Mouse (Mus musculus): ENCODE measurements at regions not wholly inside any gene's neighbourhood (a gene's known extent, or its start where the extent isn't known, plus 50 kb on each side); places are given as distances from the start of the nearest gene placed in this dataset.

GRCm38 (mm10) chr13:83997599-83998369 lies 224.3 kb upstream of the Tmem161b start:
- DNase-seq (ENCODE audit: low read depth): no peak

DNA sequence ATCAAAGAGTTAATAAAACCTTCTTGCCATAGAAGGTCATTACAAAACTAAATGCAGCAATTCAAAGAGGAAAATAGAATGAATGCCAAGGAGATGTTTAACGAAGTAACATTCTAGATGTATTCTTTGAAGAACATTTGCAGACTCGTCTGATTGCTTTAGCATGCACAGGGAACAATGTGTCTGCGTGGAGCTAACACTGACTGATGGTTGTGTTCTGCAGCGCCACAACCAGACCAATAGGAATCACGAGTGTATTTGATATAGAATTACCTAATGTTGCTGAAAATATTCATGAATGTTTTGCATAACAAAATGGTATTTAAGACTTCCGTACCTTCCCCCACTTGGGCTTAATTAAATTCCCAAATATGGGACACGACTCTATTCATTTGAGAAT lies 200.3 kb upstream of the Tmem161b start:
- DNase-seq (ENCODE audit: low read depth): no peak

GRCm38 (mm10) chr13:84023021-84023420 lies 199.1 kb upstream of the Tmem161b start:
- DNase-seq (ENCODE audit: low read depth): no peak

GRCm38 (mm10) chr13:84023637-84024036 lies 198.5 kb upstream of the Tmem161b start:
- no peak for DNase-seq (ENCODE audit: low read depth)

- no peak for DNase-seq (ENCODE audit: low read depth)
Observed at GRCm38 (mm10) chr13:84025348-84025747, 196.7 kb upstream of the Tmem161b start.

DNA sequence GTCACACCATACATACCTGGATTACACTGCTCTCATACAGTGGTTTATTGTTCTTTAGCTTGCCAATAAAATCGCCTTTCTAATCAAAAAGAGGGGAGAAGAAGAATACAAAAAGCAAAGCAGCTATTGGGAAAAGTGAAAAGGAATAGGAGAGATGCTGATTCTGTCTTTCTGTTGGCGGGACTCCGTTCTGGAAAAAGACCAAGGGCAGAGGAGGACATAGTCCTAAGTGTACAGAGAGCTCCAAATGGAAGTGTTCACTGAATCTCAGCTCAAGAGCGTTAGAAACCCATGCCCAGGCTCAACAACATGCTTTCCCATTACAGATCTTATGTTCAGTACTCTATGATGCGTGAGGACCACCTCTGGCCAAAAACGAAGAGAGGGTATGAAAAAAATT lies 174.4 kb upstream of the Tmem161b start:
- DNase-seq (ENCODE audit: low read depth): no peak

DNA sequence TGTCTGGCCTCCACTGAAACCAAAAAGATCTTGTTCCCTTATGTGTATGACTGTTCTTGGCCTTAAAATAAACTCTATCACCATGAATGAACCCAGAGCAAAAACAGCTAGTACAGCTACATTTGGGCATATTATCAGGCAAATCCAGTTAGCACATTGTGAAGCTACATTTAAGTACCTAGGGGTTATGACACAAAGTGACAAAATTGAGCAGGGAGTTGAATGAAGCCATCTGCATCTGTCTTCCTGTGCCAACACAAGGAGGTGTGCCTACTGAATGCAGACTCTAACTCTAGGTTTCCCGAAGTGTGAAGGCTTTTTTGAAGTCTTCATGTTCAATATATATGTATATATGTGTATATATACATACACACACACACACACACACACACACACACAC lies 169.9 kb upstream of the Tmem161b start:
- DNase-seq (ENCODE audit: low read depth): no peak

GRCm38 (mm10) chr13:84054956-84055355 lies 167.1 kb upstream of the Tmem161b start:
- no peak for DNase-seq (ENCODE audit: low read depth)

GRCm38 (mm10) chr13:84055576-84055975 lies 166.5 kb upstream of the Tmem161b start:
- DNase-seq (ENCODE audit: low read depth): no peak

GRCm38 (mm10) chr13:84056451-84056850 lies 165.6 kb upstream of the Tmem161b start:
- DNase-seq (ENCODE audit: low read depth): no peak

DNA sequence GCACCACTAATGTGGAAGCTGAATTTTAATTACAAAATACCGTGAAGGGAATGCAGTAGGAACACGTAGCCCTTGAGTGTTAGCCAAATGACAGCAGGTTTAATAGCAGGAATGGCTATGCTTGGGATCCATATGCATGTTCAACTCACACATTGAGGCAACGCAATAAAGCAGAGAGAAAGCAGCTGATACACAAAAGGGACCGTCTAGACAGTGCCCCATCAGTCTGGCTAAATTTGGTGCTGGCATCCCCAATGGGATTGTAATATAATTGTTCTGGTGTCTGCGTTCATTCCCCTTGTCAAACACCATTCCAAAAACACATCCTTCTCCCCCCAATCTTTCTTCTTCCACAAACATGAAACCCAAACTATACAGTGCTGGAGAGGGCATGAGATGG lies 165.1 kb upstream of the Tmem161b start:
- no peak for DNase-seq (ENCODE audit: low read depth)

DNA sequence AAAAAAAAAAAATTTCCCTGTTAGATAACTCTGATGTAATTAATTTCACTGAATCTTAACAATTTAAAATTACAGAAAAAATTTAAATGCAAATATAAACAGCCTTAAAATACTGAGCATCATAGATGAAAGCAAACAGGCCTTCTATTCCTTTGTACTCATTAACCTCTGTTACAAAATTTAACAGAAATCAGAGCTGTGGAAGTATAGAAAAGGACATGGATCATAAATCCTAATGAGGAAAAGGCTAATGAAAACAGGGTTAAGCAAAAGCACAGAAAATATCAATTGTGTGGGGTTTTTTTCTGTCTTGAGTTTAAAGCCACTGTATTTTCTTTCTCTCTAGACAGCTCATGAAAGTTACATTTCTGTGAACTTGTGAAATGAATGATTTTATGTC lies 164.6 kb upstream of the Tmem161b start:
- DNase-seq (ENCODE audit: low read depth): no peak

DNA sequence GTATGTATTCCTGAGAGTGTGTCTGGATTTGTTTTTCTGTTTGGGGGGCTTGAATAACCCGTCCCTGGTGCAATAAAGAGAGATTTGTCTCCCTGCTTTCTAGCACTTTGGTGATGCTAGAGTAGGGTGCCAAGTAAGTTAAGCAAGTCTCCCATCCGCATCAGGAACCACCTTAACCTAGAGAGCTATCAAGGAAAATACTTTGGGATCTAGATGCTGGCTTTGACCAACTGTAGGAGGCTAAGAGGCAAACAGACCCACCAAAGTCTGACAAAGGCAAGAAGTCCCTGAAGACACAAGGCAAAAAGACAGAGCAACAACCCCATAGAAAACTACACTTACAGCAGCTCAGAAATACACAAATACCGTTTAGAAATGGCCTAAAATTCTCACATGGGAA lies 163.8 kb upstream of the Tmem161b start:
- no peak for DNase-seq (ENCODE audit: low read depth)

DNA sequence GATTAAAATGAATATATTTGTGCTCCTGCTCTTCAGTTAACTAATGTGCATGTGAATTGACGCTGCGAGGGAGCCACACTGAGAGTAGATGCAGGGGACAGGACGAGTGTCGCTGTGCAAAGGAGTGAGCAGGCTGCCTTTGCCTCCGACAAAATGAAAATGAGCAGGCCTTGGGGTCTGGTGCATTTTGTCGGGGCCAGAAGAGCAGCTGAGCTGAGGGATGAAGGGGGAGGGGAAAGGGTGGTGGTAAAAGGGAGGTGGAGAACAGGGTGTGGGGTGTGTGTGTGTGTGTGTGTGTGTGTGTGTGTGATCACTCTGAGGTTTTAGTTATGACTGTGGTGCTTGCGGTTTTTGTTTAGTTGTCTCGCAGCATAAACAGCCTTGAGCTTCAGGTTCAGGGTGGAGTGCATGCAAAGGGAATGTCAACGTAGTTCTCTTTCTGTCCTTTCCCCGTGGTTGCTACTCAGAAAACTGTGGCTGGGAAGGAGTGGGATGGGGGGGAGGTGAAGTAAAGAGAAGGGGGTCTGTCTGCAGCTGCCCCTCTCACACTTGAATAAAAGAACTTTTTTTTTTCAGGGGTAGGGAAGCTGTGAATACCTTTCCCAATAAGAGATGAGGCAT lies 163.0 kb upstream of the Tmem161b start:
- no peak for DNase-seq (ENCODE audit: low read depth)

- DNase-seq (ENCODE audit: low read depth): no peak
Observed at GRCm38 (mm10) chr13:84059661-84060452, 162.2 kb upstream of the Tmem161b start.

DNA sequence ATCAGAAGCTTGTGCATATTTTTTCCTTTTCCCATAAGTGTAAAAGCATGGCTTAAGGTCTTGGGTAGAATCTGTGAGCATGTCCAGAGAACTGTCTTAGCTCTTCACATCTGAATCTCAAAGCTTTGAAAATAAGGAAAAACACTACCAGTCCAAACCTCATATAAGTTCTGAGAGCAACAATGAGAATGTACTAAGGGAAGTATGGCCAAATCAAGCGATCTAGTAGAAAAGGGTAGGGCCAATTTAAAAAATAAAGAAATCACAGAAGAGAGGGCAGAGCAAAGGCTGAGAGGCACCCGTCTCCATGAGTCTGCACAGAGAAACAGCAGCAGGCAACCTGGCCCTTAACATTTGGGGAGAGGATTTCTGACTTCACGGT lies 161.7 kb upstream of the Tmem161b start:
- no peak for DNase-seq (ENCODE audit: low read depth)

GRCm38 (mm10) chr13:84060906-84061305 lies 161.2 kb upstream of the Tmem161b start:
- no peak for DNase-seq (ENCODE audit: low read depth)

- DNase-seq (ENCODE audit: low read depth): no peak
Observed at GRCm38 (mm10) chr13:84061820-84062480, 160.1 kb upstream of the Tmem161b start.

- DNase-seq (ENCODE audit: low read depth): no peak
Observed at GRCm38 (mm10) chr13:84062616-84063015, 159.5 kb upstream of the Tmem161b start.

- DNase-seq (ENCODE audit: low read depth): no peak
Observed at GRCm38 (mm10) chr13:84063406-84063805, 158.7 kb upstream of the Tmem161b start.

DNA sequence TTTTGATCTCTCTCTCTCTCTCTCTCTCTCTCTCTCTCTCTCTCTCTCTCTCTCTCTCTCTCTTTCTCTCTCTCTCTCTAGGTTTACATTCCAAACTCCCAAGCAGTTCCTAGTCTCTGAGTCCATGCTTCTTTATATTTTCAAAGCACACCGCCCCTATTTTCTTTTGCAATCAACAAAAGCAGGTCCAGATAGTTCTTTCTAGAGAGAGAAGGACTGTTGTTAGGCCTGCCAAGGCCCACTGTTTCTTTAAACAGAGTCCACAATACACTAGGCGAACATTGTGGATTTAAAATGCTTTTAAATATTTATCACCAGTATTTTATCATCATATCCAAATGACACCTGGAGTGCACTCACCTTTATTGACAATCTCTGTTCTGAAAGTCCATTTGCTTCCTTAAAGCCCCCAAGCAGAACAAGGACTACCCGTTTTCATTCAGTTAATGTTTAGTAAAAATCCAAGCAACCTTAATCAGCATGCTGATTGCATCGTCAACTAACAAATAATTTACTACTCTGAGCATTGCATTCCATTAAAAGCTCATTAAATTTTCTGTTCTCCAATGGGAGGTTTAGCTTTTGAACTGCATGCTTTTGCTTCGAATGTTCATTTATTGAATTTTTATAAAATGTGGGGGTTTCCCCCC lies 157.7 kb upstream of the Tmem161b start:
- no peak for DNase-seq (ENCODE audit: low read depth)
